Mouse (Mus musculus) lung, embryonic 15.5 days (tissue): ENCODE results near the gene Samd9l. TPM values are rescaled to one million over a fixed set of nuclear protein-coding genes. Genes with fewer than 3 reads are reported as not detected.
"Not testable (repeated sequence)": the region's sequence is repeated elsewhere in the genome, so short reads cannot be mapped to it uniquely, and the experiment has no call there.

Experiments
- ATAC-seq: fragments of 200-750 bp; cut with Nextera tagmentation; 2 replicates; pipeline ENCODE4 v1.8.0; 2017; ENCODE audit warnings: moderate number of reproducible peaks, borderline replicate concordance; ENCODE audit not compliant: low FRiP score, low TSS enrichment; ENCODE audit errors: extremely low read depth
- H3K27ac ChIP-seq: fragments of 300-500 bp; sonication (generic); 2 replicates; pipeline ENCODE4 v1.5.1; 2015; ENCODE audit warnings: moderate library complexity, mild to moderate bottlenecking, inconsistent platforms
- H3K27me3 ChIP-seq: fragments of 300-500 bp; sonication (generic); 2 replicates; pipeline ENCODE4 v1.6.1; 2015; ENCODE audit warnings: inconsistent platforms
- H3K36me3 ChIP-seq: fragments of 300-500 bp; sonication (generic); 2 replicates; pipeline ENCODE4 v1.6.1; 2015; ENCODE audit warnings: inconsistent platforms
- H3K4me1 ChIP-seq: fragments of 300-500 bp; sonication (generic); 2 replicates; pipeline ENCODE4 v1.6.1; 2015; ENCODE audit warnings: inconsistent platforms
- H3K4me2 ChIP-seq: fragments of 300-500 bp; sonication (generic); 2 replicates; pipeline ENCODE4 v1.6.1; 2015; ENCODE audit warnings: inconsistent platforms, mild to moderate bottlenecking, moderate library complexity
- H3K4me3 ChIP-seq: fragments of 300-500 bp; sonication (generic); 2 replicates; pipeline ENCODE4 v1.5.1; 2015; ENCODE audit warnings: mild to moderate bottlenecking, inconsistent platforms
- H3K9ac ChIP-seq: fragments of 300-500 bp; sonication (generic); 2 replicates; pipeline ENCODE4 v1.6.1; 2015; ENCODE audit warnings: inconsistent platforms
- H3K9me3 ChIP-seq: fragments of 300-500 bp; sonication (generic); 2 replicates; pipeline ENCODE4 v1.6.1; 2016; ENCODE audit warnings: inconsistent platforms
- WGBS: fragments of 180-500 bp; shearing (Covaris S2); methylation state at CpG from one replicate; pipeline ENCODE4 v1.1.7; 2015; 5-methylcytosine and 5-hydroxymethylcytosine counted together
- polyA plus RNA-seq: library from polyadenylated mRNA; unstranded; fragments of >200 nt; fragmentation: Nextera tagmentation; extraction: Ambion mirVana; gene quantifications from 2 replicates; pipeline ENCODE4 v1.2.1, GENCODE M21; 2015

The Samd9l gene
- polyA plus RNA-seq, 1 experiment from 2014 or later = 6.7 TPM

GRCm38 (mm10) chr6:3339131-3339530 is 60.2 kb downstream of the Samd9l start:
- not testable (repeated sequence) for H3K27me3 ChIP-seq, H3K4me1 ChIP-seq, H3K9ac ChIP-seq, H3K9me3 ChIP-seq, ATAC-seq, H3K4me2 ChIP-seq, H3K36me3 ChIP-seq, H3K4me3 ChIP-seq, H3K27ac ChIP-seq
- WGBS = 84% methylated on average over 6 of the region's 6 CpGs

Other genes starting within 250 kb of the Samd9l start
- gene Hepacam2, start 98.7 kb upstream of the Samd9l start, polyA plus RNA-seq = 0.30 and 0.51 TPM in 2 replicates
- gene Vps50, start 98.8 kb upstream of the Samd9l start, polyA plus RNA-seq = 27.0 and 28.2 TPM in 2 replicates